Mouse (Mus musculus) layer of hippocampus, adult 18-20 months (tissue): ENCODE measurements around the gene Bend4. TPM values are rescaled to one million over a fixed set of nuclear protein-coding genes. Genes with fewer than 3 reads are reported as not detected.

Source experiments
- DNase-seq, 2 experiments: peaks; one replicate each; pipeline ENCODE4 v3.0.0; 2022; ENCODE audit warnings: low spot score in 2 of 2
- total RNA-seq, 2 experiments: library from RNA; stranded (reverse); gene quantifications; 2 replicates each; pipeline ENCODE4 v1.2.3; 2021

The Bend4 gene
- total RNA-seq, 2 experiments from 2014 or later = 8.9 to 9.1 TPM

DNA sequence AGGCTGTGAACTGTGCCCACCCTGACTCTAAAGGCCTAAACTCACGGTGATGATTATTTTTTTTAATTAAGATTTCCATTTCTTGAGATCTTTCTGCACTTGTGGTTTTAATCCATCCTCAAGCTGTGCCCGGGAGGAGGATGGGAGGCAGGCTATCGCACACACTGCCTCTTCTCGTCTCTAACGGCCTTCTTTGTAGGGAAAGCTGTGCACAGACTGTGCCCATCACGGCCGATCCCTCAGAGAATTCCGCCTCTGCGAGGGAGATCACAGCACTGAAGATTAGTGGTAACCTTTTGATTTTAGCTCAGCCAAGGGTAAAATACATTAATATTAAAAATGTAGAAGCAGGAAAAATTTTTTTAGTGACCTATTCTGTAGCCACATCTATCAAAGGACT, 4.8 kb downstream of the Bend4 start:
- no peak for DNase-seq

DNA sequence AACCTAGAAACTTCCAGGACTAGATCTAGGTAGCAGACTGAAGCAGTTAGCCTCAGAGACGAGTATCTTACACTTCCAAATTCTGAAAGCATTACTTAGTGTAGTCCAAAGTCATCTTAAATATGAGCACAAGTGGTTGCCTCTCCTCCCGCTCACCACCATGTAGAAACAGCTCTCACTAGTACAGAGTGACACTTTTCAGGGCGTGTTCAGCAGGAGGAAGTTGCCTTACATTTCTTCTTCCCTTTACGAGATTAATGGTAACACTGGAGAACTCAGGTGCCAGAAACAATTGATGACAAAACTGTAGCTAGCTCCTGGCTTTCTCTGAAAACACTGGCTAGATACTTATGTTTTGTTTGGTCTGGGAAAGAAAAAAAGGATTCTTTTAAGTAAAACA, 8.7 kb downstream of the Bend4 start:
- DNase-seq = no peak

DNA sequence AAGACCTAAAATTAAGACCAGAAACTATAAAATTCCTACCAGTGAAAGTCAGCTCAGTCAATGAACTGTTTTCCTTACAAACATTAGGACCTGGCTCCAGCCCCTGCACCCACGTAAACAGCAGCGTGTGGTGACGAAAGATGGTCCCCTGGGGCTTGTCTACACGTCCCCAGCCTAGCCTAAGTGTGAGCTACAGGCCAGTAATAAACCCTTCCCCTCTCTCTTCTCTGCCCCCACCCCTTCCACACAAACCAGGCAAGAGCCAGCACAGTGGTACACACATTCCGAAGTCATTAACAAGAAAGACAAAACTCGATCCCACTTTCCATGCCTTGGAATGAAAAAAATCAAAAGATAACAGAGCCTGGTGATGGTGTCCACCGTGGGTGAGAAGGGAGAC, 16.6 kb downstream of the Bend4 start:
- DNase-seq = no peak

DNA sequence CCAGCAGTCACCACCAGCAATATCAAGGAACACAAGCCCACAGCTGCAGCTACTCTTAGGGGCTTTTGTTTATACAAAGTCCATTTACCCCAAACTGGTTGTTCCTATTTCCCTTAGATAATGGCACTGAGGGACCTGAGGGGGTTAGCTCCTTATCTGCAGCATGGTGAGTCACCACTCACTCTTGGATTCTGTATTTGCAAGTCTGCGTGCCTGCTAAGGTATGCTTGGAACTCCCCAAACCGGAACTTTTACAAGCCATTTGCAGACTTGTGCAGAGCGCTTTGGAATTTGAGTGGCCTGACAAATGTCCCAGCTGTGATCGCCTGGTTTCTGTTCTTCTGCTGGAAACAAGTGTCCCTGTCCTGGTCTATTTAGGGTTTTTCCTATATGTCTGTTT, 17.7 kb downstream of the Bend4 start:
- DNase-seq = no peak

DNA sequence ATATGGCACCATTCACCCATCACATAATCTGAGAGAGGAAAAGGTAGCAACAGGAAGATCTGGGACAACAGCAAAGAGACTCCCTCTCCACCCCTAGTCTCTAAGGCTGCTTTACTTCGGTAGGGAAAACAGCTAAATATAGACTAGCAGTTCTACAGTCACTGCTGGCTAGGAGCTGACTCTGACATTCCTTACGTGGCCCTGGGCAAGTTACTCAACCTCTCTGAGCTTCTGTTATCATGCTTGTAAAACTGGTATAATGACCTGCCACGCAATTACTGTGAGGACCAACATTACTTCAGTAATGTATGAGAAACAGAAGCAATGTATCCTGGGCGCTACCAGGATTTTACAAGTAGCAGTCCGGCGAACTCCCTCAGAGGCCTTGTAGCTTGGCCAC, 19.7 kb downstream of the Bend4 start:
- no peak for DNase-seq

DNA sequence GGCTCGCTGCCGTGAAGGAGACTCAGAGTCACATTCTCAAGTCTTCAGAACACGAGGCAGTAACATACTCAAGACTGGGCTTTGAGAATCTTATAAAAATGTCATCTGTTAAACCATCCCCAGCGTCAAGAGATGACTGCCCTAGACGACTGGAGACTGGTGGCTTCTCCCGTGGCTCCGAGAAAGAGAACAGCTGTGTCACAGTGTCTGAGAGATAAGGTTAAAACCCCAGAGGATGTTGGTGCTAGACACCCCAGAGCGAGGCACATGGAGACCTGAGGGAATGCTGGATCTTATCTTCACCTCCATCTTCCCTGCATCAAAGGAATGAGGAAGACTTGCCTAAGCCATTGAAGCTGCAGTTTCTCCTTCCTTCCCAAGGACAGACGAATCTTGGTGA, 23.2 kb downstream of the Bend4 start:
- DNase-seq = no peak

DNA sequence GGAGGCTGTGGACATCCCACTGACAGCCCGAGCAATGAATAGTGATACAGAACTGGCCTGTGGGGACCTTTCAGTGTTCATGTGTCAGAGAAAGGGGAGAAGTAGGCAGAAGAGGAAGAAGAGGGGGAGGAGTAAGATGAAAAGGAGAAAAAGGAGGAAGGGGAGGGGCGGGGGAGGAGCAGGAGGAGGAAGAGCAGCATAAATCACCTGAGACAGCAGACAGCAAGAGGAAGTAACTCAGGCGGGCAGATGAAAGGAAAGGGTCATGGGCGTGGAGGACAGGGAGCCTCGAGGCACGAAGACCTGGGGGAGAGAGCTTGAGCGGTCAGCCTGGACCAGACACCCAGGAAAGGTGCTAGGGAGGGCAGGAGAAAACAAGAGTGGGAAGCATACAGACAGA, 23.7 kb downstream of the Bend4 start:
- DNase-seq = no peak

DNA sequence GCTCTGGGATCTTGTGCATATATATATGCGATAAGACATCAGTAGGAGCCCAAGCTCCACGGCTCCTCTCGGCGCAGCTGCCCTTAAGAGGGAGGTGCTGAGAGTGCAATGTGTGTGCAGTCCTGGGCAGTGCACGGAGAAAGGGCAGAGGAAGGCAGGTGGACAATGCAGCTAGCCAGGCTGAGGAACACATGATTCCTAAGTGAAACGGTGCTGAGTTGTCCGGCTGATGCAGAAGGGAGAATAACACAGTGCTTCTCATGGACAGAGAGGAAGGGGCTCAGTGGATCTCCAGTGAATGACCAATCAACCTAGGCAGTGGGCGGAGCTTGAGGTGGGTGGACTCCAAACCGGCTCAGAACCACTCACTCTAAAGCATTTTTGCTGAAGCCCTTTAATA, 26.5 kb downstream of the Bend4 start:
- DNase-seq = no peak

DNA sequence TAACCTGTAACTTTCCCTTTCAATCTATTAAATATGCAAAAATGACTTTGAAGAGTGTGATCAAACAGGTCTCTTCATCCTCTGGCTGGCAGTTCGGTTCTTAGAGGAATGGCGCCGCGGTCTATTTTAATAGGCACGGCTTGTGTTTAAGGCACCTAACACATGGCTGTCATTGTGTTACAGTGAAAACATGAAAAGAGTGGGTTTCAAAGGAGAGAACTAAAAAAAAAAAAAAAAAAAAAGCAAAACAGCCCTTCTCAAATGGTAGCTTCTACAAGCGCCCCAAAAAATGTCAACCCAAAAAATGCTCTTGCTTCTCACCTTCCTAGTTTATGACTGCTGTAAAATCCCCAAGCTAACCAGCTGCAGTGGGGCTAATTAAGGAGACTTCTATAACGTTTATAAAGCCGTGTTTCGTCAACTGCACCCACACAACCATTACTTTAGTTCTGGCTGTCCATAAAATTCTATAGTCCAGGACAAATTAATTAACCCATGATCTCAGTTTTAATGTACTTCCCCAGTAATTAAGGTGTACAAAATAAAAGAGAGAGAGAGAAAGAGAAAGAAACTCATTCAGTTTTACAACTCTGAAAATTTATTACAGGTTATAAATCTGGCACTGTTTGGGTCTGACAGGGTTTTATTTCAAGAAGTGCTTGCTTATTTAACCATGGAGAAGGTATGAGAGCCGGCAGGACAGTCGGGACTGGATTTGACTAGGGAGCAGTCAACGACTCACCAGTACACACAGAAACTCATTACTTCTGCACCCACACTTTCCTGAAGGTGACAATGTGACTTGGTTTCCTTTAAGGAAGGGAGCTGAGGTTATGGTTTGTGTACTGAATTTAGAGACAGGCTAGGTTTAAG, 27.3 kb downstream of the Bend4 start:
- no peak for DNase-seq

DNA sequence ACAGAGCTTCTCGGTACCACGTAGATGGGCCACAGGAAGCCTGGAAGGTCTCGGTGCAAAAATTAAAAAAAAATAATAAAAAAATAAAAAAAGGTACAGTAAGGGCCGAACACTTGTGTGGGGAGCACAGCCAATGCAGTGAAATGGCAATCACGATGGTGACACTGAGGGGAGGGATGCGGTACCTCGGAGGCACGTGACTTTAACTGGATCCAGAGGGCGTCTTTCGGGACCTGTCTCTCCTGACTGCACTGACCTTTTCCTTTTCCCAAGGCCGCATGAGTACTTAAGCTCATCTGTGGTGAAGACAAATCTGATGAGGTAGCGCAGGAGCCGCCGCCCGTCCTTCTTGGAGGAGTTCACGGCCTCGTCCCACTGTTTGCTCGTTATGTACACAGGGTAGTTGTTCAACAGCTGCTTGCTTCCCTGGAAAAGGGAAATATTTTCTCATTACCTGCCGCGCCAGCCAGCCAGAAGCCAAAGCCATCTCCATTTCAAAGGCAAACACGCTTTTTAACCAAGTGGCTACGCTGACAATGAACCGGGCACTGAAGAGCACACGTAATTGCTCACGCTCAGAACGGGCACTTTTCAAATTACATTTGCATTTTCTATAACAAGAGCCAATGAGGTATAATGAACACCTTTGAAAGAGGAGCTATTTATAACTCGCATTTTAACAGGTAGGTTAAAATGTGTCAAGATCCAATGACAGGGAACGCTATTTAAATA, 28.1 kb downstream of the Bend4 start:
- DNase-seq = no peak

DNA sequence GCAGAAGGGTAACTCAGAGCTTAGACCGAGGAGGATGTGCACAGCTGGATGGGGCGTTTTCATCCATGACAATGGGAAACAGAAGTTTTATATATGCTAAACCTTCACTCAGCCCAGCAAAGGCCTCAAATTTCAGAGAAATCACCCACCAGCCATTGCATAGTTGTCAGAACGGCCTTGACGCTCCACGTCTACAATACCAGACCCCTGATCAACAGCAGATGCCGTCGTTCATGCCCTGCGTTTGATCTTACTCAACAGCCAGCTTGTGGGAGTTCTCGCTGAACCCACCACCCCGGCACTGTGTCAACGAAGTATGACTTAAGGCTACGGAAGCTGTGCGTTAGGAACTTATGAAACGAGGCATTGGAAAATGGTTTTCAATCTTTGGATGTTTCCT, 30.9 kb downstream of the Bend4 start:
- no peak for DNase-seq

DNA sequence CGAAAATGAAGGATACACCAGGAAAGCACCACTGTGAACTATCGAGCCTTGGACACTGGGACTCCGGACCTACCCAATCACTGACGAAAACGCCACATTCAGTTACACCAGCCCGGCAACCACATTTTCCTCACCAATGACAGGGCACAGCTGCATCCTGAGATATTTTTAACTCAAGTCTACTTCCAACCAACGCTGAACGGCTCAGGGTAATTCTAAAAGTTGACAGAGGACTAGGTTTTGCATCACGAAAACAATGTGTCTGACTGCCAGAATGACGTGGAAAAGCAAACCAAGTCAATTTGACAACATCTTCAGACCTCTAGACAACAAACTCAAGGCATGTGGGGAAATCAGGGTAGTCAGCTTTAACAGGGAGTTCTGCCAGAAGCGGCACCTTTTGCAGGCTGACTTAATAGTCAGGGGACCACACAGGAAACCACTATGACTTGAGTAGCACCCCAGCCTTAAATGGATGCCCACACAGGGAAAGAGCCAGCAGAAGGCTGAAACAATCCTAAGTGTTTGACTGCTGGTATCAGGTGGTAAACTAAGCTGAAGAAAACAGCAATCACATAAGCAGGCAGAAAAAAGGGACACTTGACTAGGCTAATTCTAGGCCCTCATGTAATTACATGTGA, 32.8 kb downstream of the Bend4 start:
- DNase-seq = no peak

DNA sequence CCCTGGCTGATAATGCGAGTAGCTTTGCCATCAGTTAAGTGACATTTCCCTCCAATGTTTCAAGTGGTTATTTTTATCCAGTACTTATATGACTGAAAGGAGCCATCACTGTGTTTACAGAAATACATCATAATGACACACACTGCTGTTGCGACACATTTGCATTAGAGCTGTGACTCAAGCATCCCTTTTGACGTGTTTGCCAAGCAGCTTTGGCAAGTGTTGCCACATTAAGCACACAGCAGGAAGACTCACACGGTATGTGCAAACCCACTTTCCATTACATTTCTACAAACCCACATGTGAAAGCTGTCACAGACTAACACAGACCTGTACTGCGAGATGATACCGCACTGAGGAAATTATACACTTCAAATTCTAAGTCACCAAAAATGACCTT, 34.2 kb downstream of the Bend4 start:
- DNase-seq = peak in 1 of 2 experiments; percentile 18

DNA sequence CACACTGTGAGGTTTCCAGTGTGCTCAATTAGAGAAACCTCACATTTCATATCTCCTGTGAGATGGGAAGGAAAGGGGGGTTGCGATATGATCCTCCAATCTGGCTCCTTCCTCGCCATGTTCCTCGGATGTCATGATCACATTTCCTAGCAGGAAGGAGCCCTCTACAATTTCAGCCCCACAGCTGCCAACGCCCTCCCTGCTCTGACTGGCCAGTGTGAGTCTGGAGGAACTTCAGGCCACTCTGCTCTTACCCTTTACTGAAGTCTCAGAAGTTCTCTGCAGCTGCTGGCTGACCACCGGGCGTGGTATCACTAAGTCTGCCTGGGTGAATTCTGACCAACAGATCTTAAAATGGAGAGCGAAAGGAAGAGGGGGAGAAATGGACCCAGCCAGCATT, 45.6 kb downstream of the Bend4 start:
- no peak for DNase-seq

DNA sequence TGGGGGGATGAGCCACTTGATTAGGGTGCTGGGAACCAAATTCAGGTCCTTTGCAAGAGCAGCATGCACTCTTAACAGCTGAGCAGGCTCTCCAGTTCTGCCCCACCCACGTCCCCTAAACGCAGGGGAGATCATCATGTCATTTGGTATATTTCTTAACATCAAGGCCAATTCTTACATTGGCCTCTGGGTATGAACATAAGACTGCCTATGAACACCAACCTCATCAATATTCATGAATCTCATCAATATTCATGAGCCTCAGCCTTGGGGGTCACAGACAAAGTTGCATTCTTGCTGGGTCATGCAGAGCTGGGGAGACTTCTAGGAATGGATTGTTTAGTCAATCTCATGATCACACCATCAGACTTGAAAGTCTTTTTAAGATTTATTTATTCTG, 46.4 kb downstream of the Bend4 start:
- DNase-seq = no peak

DNA sequence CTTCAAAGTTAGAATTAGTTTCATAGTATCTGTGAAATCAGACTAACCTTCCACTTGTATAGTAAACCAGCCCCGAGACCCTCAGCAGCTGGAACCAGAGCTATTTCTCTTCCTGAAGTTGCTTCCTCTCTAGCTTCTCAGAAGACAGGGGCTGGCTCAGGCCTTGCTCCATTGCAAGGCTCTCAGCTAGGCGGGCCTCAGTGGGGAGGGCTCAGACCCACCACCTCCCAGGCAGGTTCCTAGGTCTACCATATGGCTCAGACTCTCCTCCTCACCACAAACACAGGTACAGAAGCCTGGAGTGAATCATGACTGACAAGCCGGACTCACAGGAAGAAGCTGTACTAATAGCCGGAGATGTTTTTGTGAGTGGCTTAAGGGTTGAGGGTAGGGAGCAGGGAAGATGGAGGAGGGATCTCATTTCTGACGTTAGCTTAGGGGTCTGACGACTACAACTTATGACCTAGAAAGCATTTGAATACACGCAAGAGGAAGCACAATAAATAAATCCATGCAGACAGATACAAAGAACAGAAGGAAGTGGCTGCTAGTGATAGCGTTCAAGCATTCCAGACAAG, 51.0 kb downstream of the Bend4 start:
- no peak for DNase-seq

DNA sequence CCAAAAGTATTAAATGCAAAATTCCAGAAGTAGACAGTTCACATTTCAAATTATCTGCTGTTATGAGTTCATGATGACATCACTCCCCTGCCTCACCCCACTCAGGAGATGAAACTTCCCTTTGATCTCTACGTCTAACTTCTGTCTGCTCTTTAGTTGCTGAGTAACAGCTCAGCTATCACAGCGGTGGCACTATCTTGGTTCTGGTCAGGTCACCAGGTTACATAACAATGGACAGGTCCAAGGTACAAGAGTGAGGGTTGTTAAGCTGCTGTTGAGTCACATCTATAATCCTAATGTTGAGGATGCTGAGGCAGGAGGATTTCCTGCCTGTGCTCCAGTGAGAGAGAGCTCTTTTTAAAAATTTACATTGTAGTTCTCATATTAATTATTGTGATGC, 65.2 kb downstream of the Bend4 start:
- DNase-seq = no peak

DNA sequence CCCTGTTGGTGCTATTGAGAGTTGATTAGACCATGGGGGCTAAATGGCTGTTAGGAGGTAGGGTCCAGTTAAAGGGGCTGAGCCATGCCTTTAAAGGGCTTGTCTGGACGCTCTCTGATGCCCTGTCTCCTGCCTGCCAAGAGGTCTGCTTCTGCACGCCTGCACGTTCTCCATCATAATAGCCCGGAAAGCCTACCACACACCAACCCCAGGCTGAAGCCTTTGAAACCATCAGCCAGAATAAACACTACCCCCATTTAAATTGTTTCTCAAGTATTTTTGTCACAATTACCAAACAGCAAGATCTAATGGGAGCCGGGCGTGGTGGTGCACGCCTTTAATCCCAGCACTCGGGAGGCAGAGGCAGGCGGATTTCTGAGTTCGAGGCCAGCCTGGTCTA, 65.8 kb downstream of the Bend4 start:
- no peak for DNase-seq

DNA sequence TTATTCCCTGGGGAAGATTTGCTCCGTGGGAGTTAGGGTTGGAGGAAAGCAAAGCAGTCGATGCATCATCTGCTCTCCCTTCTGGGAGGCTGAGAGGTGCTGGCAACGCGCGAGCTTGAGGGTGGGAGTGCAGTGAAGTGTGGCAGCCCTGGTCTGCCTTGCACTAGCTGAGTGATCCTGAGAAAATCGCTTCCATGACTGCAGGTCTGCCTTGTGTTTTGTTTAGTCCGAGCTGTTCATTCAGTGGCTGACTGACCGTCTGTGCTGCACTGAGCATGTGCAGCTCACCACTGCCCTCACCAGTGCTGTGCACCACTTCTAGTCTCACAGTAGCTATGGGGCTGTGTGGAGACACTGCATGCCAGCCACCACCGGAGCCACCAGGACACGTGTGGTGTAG, 79.2 kb downstream of the Bend4 start:
- peak; percentile 73 to 77 for DNase-seq

DNA sequence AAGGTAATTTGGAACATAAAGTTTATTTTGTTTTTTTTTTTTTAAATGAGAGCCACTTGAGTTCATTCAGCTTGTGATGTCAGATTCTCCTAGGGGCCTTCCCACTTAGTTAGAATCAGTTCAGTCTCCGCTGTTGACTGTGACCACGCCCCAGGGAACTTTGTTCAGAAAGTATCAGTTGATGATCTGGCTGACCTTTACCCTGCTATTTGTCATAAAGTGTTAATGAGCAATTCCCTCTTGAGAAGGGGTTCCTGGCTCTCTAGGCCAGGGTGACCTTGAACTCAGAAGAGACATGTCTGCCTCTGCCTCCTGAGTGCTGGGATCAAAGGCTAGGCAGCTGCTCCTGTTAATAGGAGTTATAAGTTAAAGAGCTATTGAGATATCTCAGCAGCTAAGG, 81.0 kb downstream of the Bend4 start:
- DNase-seq = no peak
